Mouse (Mus musculus) intestine, embryonic 16.5 days (tissue): ENCODE results near the gene Psg17. TPM values are rescaled to one million over a fixed set of nuclear protein-coding genes. Genes with fewer than 3 reads are reported as not detected.
"Not testable (repeated sequence)": the region's sequence is repeated elsewhere in the genome, so short reads cannot be mapped to it uniquely, and the experiment has no call there.

Experiments used
- ATAC-seq: fragments of 200-750 bp; cut with Nextera tagmentation; 2 replicates; pipeline ENCODE4 v1.8.0; 2017; ENCODE audit warnings: moderate TSS enrichment, moderate library complexity
- H3K27ac ChIP-seq: fragments of 300-500 bp; sonication (generic); 2 replicates; pipeline ENCODE4 v1.5.1; 2014; ENCODE audit warnings: mild to moderate bottlenecking, low read length
- H3K27me3 ChIP-seq: fragments of 300-500 bp; sonication (generic); replicated peaks from 2 replicates; pipeline ENCODE4 v1.6.1; 2014; ENCODE audit warnings: low read length, control low read depth, mixed read lengths; ENCODE audit not compliant: control insufficient read depth, insufficient read depth
- H3K36me3 ChIP-seq: fragments of 300-500 bp; sonication (generic); 2 replicates; pipeline ENCODE4 v1.6.1; 2014; ENCODE audit warnings: low read length, control low read depth; ENCODE audit not compliant: control insufficient read depth, insufficient read depth
- H3K4me1 ChIP-seq: fragments of 300-500 bp; sonication (generic); 2 replicates; pipeline ENCODE4 v1.6.1; 2014; ENCODE audit warnings: low read length, control low read depth, mixed read lengths; ENCODE audit not compliant: control insufficient read depth, insufficient read depth
- H3K4me2 ChIP-seq: fragments of 300-500 bp; sonication (generic); 2 replicates; pipeline ENCODE4 v1.6.1; 2014; ENCODE audit warnings: low read depth, low read length, control low read depth
- H3K4me3 ChIP-seq: fragments of 300-500 bp; sonication (generic); 2 replicates; pipeline ENCODE4 v1.5.1; 2014; ENCODE audit warnings: mild to moderate bottlenecking, low read length
- H3K9ac ChIP-seq: fragments of 300-500 bp; sonication (generic); 2 replicates; pipeline ENCODE4 v1.6.1; 2014; ENCODE audit warnings: low read depth, low read length
- H3K9me3 ChIP-seq: fragments of 300-500 bp; sonication (generic); 2 replicates; pipeline ENCODE4 v1.6.1; 2016; ENCODE audit warnings: low read length, control low read depth; ENCODE audit not compliant: control insufficient read depth
- WGBS: fragments of 180-500 bp; shearing (Covaris S2); extraction: QIAGEN DNeasy Blood & Tissue Kit; methylation state at CpG from one replicate; pipeline ENCODE4 v1.1.7; 2014; 5-methylcytosine and 5-hydroxymethylcytosine counted together
- polyA plus RNA-seq: library from polyadenylated mRNA; unstranded; fragments of >200 nt; fragmentation: Nextera tagmentation; extraction: Ambion mirVana; gene quantifications from 2 replicates; pipeline ENCODE4 v1.2.1, GENCODE M21; 2015

Gene Psg17
- polyA plus RNA-seq, 1 experiment from 2014 or later = 0.06 TPM

DNA sequence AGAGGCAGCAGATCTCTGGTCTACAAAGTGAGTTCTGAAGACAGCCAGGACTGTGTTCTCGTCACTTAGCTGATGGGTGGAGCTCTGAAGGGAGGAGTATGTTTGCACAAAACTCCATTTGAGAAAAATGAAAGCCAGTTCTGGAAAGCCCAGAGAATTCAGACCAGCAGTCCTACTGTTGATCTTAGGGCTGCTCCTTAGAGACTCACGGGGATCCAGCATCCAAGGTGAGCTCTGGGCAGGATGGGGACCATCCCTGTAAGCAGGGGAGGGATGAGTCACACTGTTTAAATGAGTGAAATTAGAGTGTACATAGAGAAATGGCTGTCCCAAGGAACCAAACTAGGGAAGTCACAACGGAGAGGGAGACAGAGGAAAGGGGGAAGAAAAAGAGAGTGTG is 18.5 kb upstream of the Psg17 start, which contains the start of gene Mill2:
Gene Mill2 (plus strand): TSS at position 102 of the 400 bp plus-strand sequence.
- Histone ChIP-seq H3K4me2 (peak within 1 kb of the TSS; percentile 67), H3K4me1 (peaks cover 11% of the 10 kb centered on the region), H3K27me3 (no peaks in the 10 kb centered on the region), H3K4me3 (peak within 1 kb of the TSS; percentile 48), H3K36me3 (no peaks in the 10 kb centered on the region), H3K9ac (peak within 1 kb of the TSS; percentile 69), H3K9me3 (no peaks in the 10 kb centered on the region), H3K27ac (peak within 1 kb of the TSS; percentile 97)
- peak; percentile 62 for ATAC-seq
- 9% methylated on average over 3 of the region's 3 CpGs for WGBS

DNA sequence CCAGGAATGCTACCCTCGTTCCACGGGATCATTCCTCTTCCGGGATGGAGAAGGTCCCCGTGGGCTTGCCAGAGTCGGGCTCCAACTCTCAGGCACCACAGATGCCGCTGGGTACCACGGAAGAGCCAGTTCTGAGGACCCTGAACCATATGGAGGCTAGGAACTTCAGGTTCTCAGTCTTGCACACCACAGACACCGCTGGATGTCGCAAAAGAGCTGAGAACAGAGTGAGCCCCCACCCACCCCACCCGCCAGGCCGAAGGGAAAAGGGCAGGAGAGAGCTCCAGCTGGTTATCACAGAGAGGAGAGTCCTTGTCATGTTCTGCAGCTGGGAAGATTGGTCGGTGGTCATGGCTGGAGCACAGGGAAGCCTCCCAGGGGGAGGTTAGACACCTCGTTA is 10.9 kb upstream of the Psg17 start:
- Histone ChIP-seq H3K9ac (no peak overlapping the region), H3K9me3 (no peaks in the 10 kb centered on the region), H3K27ac (no peak overlapping the region), H3K36me3 (no peaks in the 10 kb centered on the region), H3K4me1 (peaks cover 4% of the 10 kb centered on the region; the same call in 1 of the 2 replicates), H3K4me2 (no peak overlapping the region), H3K27me3 (no peaks in the 10 kb centered on the region), H3K4me3 (no peak overlapping the region)
- WGBS = 48% methylated on average over 13 of the region's 13 CpGs
- no peak for ATAC-seq

DNA sequence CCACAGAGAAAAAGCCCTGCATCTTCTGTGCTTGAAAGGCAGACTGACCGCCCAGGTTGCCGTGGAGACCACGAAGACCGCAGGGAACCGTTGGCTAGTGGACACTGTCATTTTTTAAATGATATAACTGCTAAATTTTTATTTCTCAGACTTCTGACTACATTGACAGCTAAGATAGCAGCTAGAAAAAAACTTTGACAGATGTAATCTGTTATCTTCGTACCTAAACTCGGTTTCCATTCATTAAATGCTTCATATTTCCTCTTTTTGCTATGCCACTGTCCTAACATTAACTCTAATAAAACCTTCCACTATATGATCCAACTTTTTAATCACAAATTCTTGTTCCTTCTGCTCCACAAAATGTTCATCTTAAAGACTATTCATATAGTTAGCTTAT is 8.1 kb upstream of the Psg17 start:
- 82% methylated on average over 7 of the region's 7 CpGs for WGBS
- no peak overlapping the region for H3K27ac ChIP-seq
- H3K27me3 ChIP-seq = no peaks in the 10 kb centered on the region
- H3K36me3 ChIP-seq = no peaks in the 10 kb centered on the region
- H3K9me3 ChIP-seq = no peaks in the 10 kb centered on the region
- H3K4me1 ChIP-seq = peaks cover 4% of the 10 kb centered on the region; the same call in 1 of the 2 replicates
- no peak overlapping the region for H3K9ac ChIP-seq
- H3K4me3 ChIP-seq = no peak overlapping the region
- no peak for ATAC-seq
- no peak overlapping the region for H3K4me2 ChIP-seq

DNA sequence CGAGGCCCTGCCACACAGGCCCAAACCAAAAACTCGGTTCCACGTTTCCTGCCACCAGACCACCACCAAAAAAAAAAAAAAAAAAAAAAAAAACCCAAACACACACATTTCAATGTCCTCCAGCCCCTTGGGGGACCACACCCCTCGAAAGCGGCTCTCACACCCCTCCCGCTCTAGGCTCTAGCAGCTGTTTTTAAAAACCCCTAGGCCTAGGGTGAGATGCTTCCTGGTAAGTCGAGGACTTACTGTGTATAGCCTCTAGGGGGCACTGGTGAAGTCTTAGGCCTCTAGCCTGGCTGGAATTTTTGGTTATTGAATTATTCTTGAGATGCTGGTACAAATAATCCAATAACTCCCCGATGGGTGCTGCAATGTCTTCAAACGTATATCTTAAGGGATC is 7.2 kb upstream of the Psg17 start:
- 71% methylated on average over 9 of the region's 9 CpGs for WGBS
- no peak for ATAC-seq
- Histone ChIP-seq H3K4me3 (no peak overlapping the region), H3K9ac (no peak overlapping the region), H3K27me3 (no peaks in the 10 kb centered on the region), H3K27ac (no peak overlapping the region), H3K4me2 (no peak overlapping the region), H3K4me1 (peaks cover 4% of the 10 kb centered on the region; the same call in 1 of the 2 replicates), H3K36me3 (no peaks in the 10 kb centered on the region), H3K9me3 (no peaks in the 10 kb centered on the region)

DNA sequence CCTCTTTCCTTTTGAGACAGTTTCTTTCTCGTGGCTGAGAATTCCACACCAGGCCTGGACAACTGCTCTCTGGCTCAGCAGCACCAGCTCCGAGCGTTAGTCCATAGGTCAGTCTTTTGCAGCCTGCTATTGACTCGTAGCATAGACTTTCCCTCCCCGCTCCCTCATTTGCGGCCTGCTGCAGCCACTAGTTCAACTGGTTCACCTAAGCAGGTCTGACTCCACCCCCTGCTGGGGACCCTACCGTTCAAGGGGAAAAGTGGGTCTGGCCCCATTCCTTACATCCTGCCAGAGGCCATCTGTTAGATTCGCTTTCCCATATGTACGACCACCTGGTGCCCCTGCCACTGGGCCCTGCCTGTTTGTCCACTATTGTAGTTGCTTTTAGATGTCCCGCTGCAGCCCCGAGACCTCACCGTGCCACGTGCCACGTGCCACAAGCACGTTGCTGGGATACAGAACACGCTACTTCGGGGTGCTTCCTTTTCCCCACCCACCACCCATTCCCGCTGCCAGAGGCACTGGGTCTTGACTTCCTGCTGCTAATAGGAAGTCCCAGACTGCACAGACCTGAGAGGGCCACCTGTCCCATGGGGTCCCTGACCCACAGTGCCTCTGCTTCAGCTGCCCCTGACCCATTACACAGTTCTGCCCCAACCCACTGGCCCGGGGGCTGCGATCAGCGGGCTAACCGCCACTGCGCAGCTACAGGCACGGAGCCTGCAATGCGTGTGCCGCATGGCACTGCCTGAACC is 6.6 kb upstream of the Psg17 start:
- Histone ChIP-seq H3K4me2 (no peak overlapping the region), H3K36me3 (no peaks in the 10 kb centered on the region), H3K27me3 (no peaks in the 10 kb centered on the region), H3K4me3 (no peak overlapping the region), H3K9ac (no peak overlapping the region; the same call in 1 of the 2 replicates), H3K4me1 (peaks cover 4% of the 10 kb centered on the region; the same call in 1 of the 2 replicates), H3K27ac (no peak overlapping the region), H3K9me3 (no peaks in the 10 kb centered on the region)
- 61% methylated on average over 26 of the region's 26 CpGs for whole genome bisulfite sequencing
- ATAC-seq = peak; percentile 88

DNA sequence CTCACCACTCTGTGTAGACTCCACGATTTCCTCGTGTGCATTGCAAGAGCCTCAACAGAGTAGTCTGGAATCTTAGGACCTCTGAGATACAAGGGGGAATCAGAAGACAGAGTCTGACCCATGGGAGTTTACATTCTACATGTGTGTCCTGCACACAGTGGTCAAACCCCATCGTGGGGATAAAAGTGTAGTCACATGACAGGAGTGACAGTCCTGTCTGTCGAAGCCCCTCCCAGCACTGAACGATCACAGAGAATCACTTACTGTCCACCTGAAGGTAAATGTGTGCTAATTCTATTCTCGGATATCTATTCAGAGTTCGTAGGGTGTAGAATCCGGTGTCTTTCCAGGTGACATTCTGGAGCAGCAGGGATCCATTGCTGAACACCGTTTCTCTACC is 3.1 kb downstream of the Psg17 start:
- no peaks in the 10 kb centered on the region for H3K9me3 ChIP-seq
- no peak overlapping the region for H3K9ac ChIP-seq
- no peaks in the 10 kb centered on the region for H3K4me1 ChIP-seq
- WGBS = 84% methylated on average over 9 of the region's 9 CpGs
- no peaks in the 10 kb centered on the region for H3K36me3 ChIP-seq
- no peaks in the 10 kb centered on the region for H3K27me3 ChIP-seq
- no peak overlapping the region for H3K4me3 ChIP-seq
- no peak overlapping the region for H3K4me2 ChIP-seq
- ATAC-seq = no peak
- H3K27ac ChIP-seq = no peak overlapping the region

DNA sequence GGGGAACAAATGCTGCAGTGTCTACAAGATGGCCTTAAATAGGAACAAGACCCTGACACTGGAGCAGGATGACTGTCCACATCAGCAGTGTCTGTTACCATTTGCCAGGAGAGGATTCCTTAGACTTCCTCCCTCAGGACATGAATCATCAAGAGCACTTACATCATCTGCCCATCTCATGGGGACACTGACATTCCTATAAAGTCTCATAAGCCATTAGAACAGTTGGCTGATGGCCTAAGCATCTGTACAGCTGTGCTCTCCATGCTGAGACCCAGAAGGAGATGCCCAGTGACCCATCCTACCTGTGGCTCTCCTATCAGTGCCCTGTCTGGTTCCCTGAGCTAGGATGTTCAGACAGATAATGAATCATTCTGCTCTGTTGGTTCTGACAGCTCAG is 17.9 kb downstream of the Psg17 start:
- no peak overlapping the region for H3K4me2 ChIP-seq
- no peaks in the 10 kb centered on the region for H3K36me3 ChIP-seq
- no peak for ATAC-seq
- H3K4me3 ChIP-seq = no peak overlapping the region
- no peaks in the 10 kb centered on the region for H3K9me3 ChIP-seq
- H3K4me1 ChIP-seq = no peaks in the 10 kb centered on the region
- no peak overlapping the region for H3K9ac ChIP-seq
- H3K27ac ChIP-seq = no peak overlapping the region
- H3K27me3 ChIP-seq = no peaks in the 10 kb centered on the region

DNA sequence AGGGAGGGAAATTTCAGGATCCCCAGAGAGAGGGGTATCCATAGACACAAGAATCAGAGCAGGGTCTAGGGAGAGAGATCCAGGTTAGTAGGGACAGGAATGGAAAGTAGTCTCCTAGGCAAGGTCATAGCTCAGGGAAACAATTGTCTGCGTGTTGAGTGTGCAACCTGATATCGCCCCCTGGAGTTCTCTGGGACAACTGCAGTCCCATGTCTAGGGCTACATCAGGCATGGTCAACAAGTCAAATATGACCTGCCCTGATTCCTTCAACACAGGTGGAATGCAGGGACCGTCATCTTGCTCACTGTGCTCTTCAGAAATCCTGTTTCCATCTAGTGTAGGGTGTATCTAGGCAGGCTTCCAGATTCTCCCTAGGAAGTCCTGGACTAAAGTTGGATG is 22.3 kb downstream of the Psg17 start:
- Histone ChIP-seq H3K4me1 (no peaks in the 10 kb centered on the region), H3K9ac (no peak overlapping the region), H3K36me3 (no peaks in the 10 kb centered on the region), H3K4me2 (no peak overlapping the region), H3K4me3 (no peak overlapping the region), H3K27ac (no peak overlapping the region), H3K27me3 (no peaks in the 10 kb centered on the region), H3K9me3 (no peaks in the 10 kb centered on the region)
- no peak for ATAC-seq
- 34% methylated on average over 3 of the region's 3 CpGs for WGBS

DNA sequence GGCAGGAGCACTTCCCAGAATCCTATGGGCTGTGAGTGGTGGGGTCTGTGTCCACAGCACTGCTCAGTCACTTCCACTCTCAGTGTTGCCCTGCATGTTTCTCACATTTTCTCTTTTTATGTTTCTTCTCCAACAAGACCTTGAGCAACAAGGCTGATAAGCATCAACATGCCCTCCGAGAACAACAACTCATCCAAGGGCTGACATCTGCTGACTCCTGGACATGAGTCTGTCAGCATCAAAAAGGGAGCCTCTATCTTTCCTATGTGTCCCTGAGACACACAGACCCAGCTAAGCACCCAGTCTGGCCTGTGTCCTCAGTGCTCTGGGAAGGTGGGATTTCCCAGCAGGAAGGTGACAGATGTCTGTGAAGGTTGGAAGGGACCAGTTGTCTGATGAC is 23.0 kb downstream of the Psg17 start, which contains the start of gene Psg19:
Gene Psg19 (minus strand): TSS at position 101 of the 400 bp plus-strand sequence.
- Histone ChIP-seq H3K27ac (no peak within 1 kb of the TSS), H3K4me3 (no peak within 1 kb of the TSS), H3K36me3 (no peaks in the 10 kb centered on the region), H3K9me3 (no peaks in the 10 kb centered on the region), H3K4me2 (no peak within 1 kb of the TSS), H3K9ac (no peak within 1 kb of the TSS), H3K4me1 (no peaks in the 10 kb centered on the region), H3K27me3 (no peaks in the 10 kb centered on the region)
- 83% methylated on average over 1 of the region's 1 CpGs for WGBS
- ATAC-seq = no peak

DNA sequence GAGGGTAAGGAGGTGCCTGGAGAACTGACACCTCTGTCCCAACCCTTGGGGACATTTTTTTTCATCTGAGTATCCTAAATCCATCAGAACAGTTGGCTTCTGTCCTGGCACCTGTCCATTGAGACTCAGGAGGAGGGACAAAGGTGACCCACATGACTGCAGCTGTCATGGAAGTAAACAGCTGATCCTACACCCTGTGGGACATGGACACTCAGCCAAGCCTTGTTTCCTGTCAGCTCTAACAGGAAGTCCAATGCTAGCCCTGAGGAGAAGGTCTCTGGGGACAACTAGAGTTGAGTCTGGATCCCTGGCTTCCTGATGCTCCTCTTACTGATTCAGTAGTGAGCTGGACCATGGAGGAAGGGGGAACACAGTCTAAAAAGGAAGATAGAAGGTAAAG is 30.7 kb downstream of the Psg17 start:
- H3K9me3 ChIP-seq, H3K27ac ChIP-seq, H3K9ac ChIP-seq, H3K4me2 ChIP-seq, H3K27me3 ChIP-seq, ATAC-seq, H3K4me3 ChIP-seq, H3K4me1 ChIP-seq, H3K36me3 ChIP-seq: not testable (repeated sequence)
